Mouse (Mus musculus): Measurements from ENCODE around the gene Tmc6.

Tmc6 gene

GRCm38 (mm10) chr11:117755891-117756290 lies 26.1 kb downstream of the Tmc6 start:
- DNase-seq (ENCODE audit: low spot score) = no peak

GRCm38 (mm10) chr11:117751544-117751943 lies 30.5 kb downstream of the Tmc6 start:
- no peak for DNase-seq (ENCODE audit: low spot score)

DNA sequence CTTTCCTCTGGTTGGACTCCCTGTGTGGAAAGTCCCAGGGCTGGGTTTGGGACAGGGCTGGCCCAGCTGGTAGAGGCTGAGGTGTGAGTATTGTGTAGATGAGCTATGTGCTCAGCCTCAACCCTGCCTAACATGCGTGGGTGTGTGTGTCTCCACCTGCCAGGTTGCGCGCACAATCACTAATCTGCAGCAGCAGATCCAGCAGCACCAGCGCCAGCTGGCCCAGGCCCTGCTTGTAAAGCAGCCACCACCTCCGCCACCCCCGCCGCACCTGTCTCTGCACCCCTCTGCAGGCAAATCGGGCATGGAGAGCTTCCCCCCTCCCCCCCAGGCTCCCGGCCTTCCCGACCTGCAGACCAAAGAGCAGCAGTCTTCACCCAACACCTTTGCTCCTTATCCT lies 32.6 kb downstream of the Tmc6 start:
- no peak for DNase-seq (ENCODE audit: low spot score)

DNA sequence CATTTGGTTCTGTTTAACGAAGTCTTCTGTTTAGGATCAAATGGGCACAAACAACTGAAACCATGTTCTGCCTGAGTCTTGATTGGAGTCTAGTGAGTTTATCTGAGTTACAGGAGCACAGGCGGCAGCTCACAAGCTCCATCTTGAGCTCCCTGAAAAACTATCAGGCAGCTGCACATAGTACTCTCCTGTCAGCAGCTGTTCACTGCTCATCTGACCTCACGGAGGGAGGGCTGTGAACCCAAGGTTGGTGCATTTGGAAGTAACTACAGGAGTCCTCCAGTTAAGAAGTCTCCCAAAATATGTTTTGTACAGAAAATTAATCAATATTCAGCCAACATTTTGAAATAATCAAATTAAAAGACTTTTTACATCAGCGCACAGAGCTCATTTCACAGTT lies 33.4 kb downstream of the Tmc6 start:
- DNase-seq (ENCODE audit: low spot score) = no peak

DNA sequence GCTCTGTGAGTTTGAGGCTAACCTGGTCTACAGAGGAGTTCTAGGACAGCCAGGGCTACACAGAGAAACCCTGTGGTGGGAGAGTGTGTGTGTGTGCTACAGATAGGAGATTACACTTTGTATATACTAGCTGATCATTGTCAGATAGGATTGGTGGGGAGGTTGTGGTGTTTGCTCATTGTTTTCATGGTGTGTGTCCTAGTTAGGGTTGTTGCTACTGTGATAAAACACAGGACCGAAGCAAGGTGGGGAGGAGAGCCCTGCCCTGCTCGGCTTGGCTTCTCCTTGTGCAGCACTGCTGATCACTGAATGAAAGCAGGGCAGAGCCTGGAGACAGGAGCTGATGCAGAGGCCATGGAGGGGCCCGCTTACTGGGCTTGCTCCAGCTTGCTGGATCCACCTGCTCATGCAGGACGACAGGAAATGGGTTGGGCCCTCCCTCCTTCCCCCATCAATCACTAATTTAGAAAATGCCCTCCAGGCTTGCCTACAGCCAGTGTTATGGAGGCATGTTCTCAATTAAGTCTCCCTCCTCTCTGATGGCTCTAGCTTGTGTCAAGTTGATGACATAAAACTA lies 38.5 kb downstream of the Tmc6 start:
- DNase-seq (ENCODE audit: low spot score) = no peak

GRCm38 (mm10) chr11:117742715-117743114 lies 39.3 kb downstream of the Tmc6 start:
- DNase-seq (ENCODE audit: low spot score) = no peak

GRCm38 (mm10) chr11:117742243-117742642 lies 39.8 kb downstream of the Tmc6 start:
- DNase-seq (ENCODE audit: low spot score) = no peak

DNA sequence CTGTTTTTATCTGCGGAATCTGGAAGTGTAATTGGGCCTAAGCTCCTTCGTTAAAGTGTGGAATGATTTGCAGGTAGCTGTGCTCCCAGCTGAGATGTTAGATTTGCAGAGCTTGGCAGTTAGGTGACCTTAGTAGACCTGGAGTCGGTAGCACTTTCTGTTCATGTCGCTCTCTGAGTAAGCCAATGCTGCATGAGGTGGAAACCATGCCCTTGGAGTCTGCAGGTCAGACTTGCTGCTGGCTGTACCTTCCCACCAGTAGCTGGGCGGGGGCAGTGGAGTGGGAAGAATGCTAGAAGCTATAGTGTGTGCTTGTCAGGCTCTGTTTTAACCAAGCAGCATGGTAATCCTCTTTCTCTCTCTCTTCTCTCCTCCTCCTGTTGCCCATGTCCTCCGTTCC lies 40.9 kb downstream of the Tmc6 start:
- DNase-seq (ENCODE audit: low spot score) = no peak

- no peak for DNase-seq (ENCODE audit: low spot score)
Observed at GRCm38 (mm10) chr11:117738123-117738522, 43.9 kb downstream of the Tmc6 start.

GRCm38 (mm10) chr11:117736037-117736689 lies 45.8 kb downstream of the Tmc6 start:
- DNase-seq (ENCODE audit: low spot score) = no peak

GRCm38 (mm10) chr11:117731470-117731869 lies 50.5 kb downstream of the Tmc6 start:
- DNase-seq (ENCODE audit: low spot score) = no peak

- DNase-seq (ENCODE audit: low spot score) = no peak
Observed at GRCm38 (mm10) chr11:117730490-117730838, 51.5 kb downstream of the Tmc6 start.

DNA sequence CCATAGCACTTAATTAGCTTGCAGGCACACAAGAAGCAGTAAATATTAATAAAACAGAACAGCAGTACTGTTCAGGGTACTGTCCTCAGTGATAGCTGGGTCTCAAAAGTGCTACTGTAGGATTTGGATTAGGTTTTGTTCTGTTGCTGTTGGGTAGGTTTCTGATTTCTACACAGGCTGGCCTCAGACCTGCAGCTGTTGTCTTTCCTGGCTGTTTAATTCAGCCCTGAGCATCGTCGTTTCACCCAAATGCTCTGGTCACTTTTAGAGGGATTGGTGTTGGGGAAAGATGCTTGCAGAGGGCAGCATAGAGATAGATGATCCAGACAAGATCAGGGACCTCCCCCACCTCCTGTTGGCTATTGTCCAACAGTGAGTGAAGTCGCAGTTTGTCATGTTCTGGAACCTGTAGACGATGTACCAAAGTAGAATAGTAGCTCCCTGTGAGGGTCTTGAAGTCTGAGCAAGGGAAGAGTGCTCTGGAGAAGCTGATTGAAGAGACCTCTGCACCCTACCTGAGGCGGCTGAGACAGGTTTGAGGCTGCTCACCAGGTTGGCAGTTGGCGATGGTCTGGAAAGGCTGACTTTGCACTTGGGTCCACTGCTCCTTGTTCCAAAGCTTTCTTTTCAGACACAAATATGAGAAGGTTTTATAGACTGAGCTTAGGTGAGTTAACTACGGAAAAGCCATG lies 52.1 kb downstream of the Tmc6 start:
- peak; percentile 18 for DNase-seq (ENCODE audit: low spot score)

- DNase-seq (ENCODE audit: low spot score) = no peak
Observed at GRCm38 (mm10) chr11:117729341-117729740, 52.7 kb downstream of the Tmc6 start.

DNA sequence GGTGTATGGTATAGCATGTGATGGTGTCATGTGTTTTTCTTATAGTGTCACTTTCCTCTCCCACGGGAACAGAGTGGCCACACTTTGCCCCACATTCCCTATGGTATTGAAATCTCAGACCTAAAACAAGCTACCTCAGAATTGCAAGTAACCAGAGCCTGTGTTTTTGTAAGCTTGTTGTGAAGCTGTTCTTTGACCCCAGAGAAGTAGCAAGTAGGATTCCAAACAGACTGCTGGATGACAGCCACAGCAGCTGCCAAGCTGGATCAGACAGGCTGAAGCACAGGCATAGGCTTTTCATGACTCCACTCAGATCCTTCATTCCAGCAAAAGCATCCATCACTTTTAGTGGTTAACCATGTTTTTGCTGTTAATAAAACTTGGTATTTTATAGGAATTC lies 53.2 kb downstream of the Tmc6 start:
- DNase-seq (ENCODE audit: low spot score) = peak; percentile 26

DNA sequence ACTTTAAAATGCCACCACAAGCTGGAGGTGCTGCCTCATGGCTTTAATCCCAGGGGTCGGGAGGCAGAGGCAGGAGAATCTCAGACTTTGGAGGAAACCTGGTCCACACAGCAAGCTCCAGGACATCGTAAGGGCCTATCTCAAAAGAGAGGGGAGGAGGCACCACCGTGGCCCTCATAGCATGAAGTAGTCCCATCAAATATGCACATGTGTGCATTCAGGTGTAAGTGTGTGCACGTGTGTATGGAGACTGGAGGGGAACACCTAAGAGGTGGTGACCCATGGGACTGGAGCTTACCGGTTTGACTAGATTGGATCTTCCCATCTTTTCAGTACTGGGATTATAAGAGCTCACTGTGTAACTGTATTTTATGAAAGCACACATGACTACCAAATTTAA lies 53.8 kb downstream of the Tmc6 start:
- DNase-seq (ENCODE audit: low spot score) = no peak

- DNase-seq (ENCODE audit: low spot score) = no peak
Observed at GRCm38 (mm10) chr11:117727031-117727430, 55.0 kb downstream of the Tmc6 start.

- DNase-seq (ENCODE audit: low spot score) = no peak
Observed at GRCm38 (mm10) chr11:117724604-117725301, 57.2 kb downstream of the Tmc6 start.

- no peak for DNase-seq (ENCODE audit: low spot score)
Observed at GRCm38 (mm10) chr11:117718838-117719237, 63.2 kb downstream of the Tmc6 start.

All from yolk sac, embryonic 10.5 days (tissue).